8 mouse cellular contexts compared by ENCODE assay signal in genomic region chr1:171159485-171159975, GRCm38 (mm10). TPM values are rescaled to one million over a fixed set of nuclear protein-coding genes. Genes with fewer than 3 reads are reported as not detected.
A peak's percentile ranks its signal among the peaks of the same experiment; 100 is the strongest.
DNase-seq lines count a peak whose midpoint lies in the region; ATAC-seq and TF ChIP-seq lines count a peak whose summit lies in the region.

No protein-coding gene starts in this region.

- 4% methylated on average over 15 of the region's 15 CpGs for WGBS in limb, embryonic 14.5 days
- 6% methylated on average over 15 of the region's 15 CpGs for WGBS in midbrain, postnatal 0 days

- H3K4me1 ChIP-seq in testis, adult 2 months (ENCODE audit: control insufficient read depth, insufficient read depth, low read length): peaks cover 8% of the 10 kb centered on the region
- no peaks in the 10 kb centered on the region for H3K4me1 ChIP-seq in limb, embryonic 14.5 days (ENCODE audit: control insufficient read depth, insufficient read depth, low read length)
- no peaks in the 10 kb centered on the region for H3K4me1 ChIP-seq in midbrain, postnatal 0 days (ENCODE audit: insufficient read depth, low read length)

- no peak overlapping the region for H3K9ac ChIP-seq in limb, embryonic 14.5 days (ENCODE audit: low read depth, low read length, severe bottlenecking)
- H3K9ac ChIP-seq in midbrain, postnatal 0 days (replicated peaks; ENCODE audit: low read length, poor library complexity, severe bottlenecking): no peak overlapping the region

- ATAC-seq in granulocyte monocyte progenitor cell, adult 5-6 weeks (replicated peaks; ENCODE audit: poor library complexity, severe bottlenecking): peak; percentile 83
- ATAC-seq in limb, embryonic 14.5 days (ENCODE audit: low FRiP score, low read depth): no peak
- peak; percentile 18; the same call in 1 of the 2 replicates for ATAC-seq in midbrain, postnatal 0 days (ENCODE audit: low FRiP score)

- no peaks in the 10 kb centered on the region for H3K36me3 ChIP-seq in testis, adult 2 months (ENCODE audit: control insufficient read depth, insufficient read depth, low read length)
- no peaks in the 10 kb centered on the region for H3K36me3 ChIP-seq in limb, embryonic 14.5 days (ENCODE audit: control insufficient read depth, insufficient read depth, low read length)
- no peaks in the 10 kb centered on the region for H3K36me3 ChIP-seq in midbrain, postnatal 0 days (ENCODE audit: insufficient read depth, low read length)

- no peak for DNase-seq in testis, postnatal 14 days (ENCODE audit: low spot score)
- DNase-seq in limb, embryonic 14.5 days (ENCODE audit: low spot score): no peak
- DNase-seq in midbrain, postnatal 0 days (ENCODE audit: low spot score): no peak
- DNase-seq in cerebellum, postnatal 4 days (ENCODE audit: low spot score in 2 of 2): no peak
- DNase-seq in left cerebral cortex, adult 9 months (ENCODE audit: low spot score in 2 of 2): no peak
- DNase-seq in left cerebral cortex, adult 11 months (ENCODE audit: low spot score): no peak

- no peaks in the 10 kb centered on the region for H3K9me3 ChIP-seq in limb, embryonic 14.5 days (ENCODE audit: control insufficient read depth, low read length)
- H3K9me3 ChIP-seq in midbrain, postnatal 0 days (ENCODE audit: low read length): no peaks in the 10 kb centered on the region

- peak overlapping the region; percentile 38 for H3K4me2 ChIP-seq in limb, embryonic 14.5 days (replicated peaks; ENCODE audit: low read depth, low read length, severe bottlenecking)
- H3K4me2 ChIP-seq in midbrain, postnatal 0 days (ENCODE audit: low read depth, low read length, poor library complexity, severe bottlenecking): peak overlapping the region; percentile 28

- no peak overlapping the region for H3K27ac ChIP-seq in testis, adult 2 months (ENCODE audit: control insufficient read depth, insufficient read depth, low read depth, low read length)
- H3K27ac ChIP-seq in limb, embryonic 14.5 days (replicated peaks; ENCODE audit: low read depth, low read length): no peak overlapping the region
- H3K27ac ChIP-seq in midbrain, postnatal 0 days (ENCODE audit: low read depth, low read length): no peak overlapping the region

- peak overlapping the region; percentile 64 for H3K4me3 ChIP-seq in testis, adult 2 months (ENCODE audit: control insufficient read depth, low read depth, low read length)
- peak overlapping the region; percentile 24 for H3K4me3 ChIP-seq in limb, embryonic 14.5 days (replicated peaks; ENCODE audit: low read length)
- 0 out of 2 replicates have a peak overlapping the region, but pooled peaks have one; percentile 2 for H3K4me3 ChIP-seq in midbrain, postnatal 0 days (ENCODE audit: low read depth, low read length)

- H3K27me3 ChIP-seq in testis, adult 2 months (ENCODE audit: control insufficient read depth, insufficient read depth, low read length): no peaks in the 10 kb centered on the region
- peaks cover 27% of the 10 kb centered on the region for H3K27me3 ChIP-seq in limb, embryonic 14.5 days (ENCODE audit: control insufficient read depth, insufficient read depth, low read length)
- H3K27me3 ChIP-seq in midbrain, postnatal 0 days (ENCODE audit: insufficient read depth, low read length): peaks cover 11% of the 10 kb centered on the region; the same call in 1 of the 2 replicates

- TF ChIP-seq POLR2A in testis, adult 2 months (IDR thresholded peaks at IDR 0.05; ENCODE audit: control insufficient read depth, low read depth, low read length): no peak
- TF ChIP-seq POLR2A in limb, embryonic 14.5 days (IDR thresholded peaks at IDR 0.05; ENCODE audit: borderline replicate concordance, extremely low read depth, insufficient read depth, insufficient read length): no peak

- peak; percentile 36; the same call in 1 of the 2 replicates for TF ChIP-seq CTCF in testis, adult 2 months (IDR thresholded peaks at IDR 0.05; ENCODE audit: control insufficient read depth, insufficient read depth, insufficient replicate concordance, low read depth, low read length)
- TF ChIP-seq CTCF in midbrain, postnatal 0 days (IDR thresholded peaks at IDR 0.05): peak; percentile 25; the same call in 1 of the 2 replicates

RNA-seq across cellular contexts. Expression of gene Mpz, which starts 9.0 kb away (rescaled TPM):
- 2.8 and 3.0 TPM in 2 replicates for polyA plus RNA-seq in testis, adult 2 months (2012; rRNA removed)
- 2.0 TPM in 1 of 2 replicates, not detected in the other for total RNA-seq in granulocyte monocyte progenitor cell, adult 5-6 weeks (2014; fragmentation: Nextera tagmentation)
- not detected in 2 replicates for total RNA-seq in granulocyte monocyte progenitor cell, adult 5-6 weeks (2017)
- 14.6 and 19.8 TPM in 2 replicates for polyA plus RNA-seq in limb, embryonic 14.5 days (2012; rRNA removed)
- polyA plus RNA-seq in limb, embryonic 14.5 days (2014; fragmentation: Nextera tagmentation; extraction: Ambion mirVana): 4.9 and 5.3 TPM in 2 replicates
- total RNA-seq in midbrain, postnatal 0 days (2014; rRNA removed): 0.49 and 0.90 TPM in 2 replicates
- polyA plus RNA-seq in midbrain, postnatal 0 days (2015; fragmentation: Nextera tagmentation; extraction: Ambion mirVana): 0.63 and 0.67 TPM in 2 replicates

RNA-seq across cellular contexts. Expression of gene Sdhc, which starts 9.1 kb away (rescaled TPM):
- 85.3 and 105 TPM in 2 replicates for polyA plus RNA-seq in testis, adult 2 months (2012; rRNA removed)
- total RNA-seq in granulocyte monocyte progenitor cell, adult 5-6 weeks (2014; fragmentation: Nextera tagmentation): 119 and 151 TPM in 2 replicates
- total RNA-seq in granulocyte monocyte progenitor cell, adult 5-6 weeks (2017): 110 and 112 TPM in 2 replicates
- polyA plus RNA-seq in limb, embryonic 14.5 days (2012; rRNA removed): 246 and 314 TPM in 2 replicates
- 273 and 281 TPM in 2 replicates for polyA plus RNA-seq in limb, embryonic 14.5 days (2014; fragmentation: Nextera tagmentation; extraction: Ambion mirVana)
- total RNA-seq in midbrain, postnatal 0 days (2014; rRNA removed): 263 TPM in 2 replicates
- polyA plus RNA-seq in midbrain, postnatal 0 days (2015; fragmentation: Nextera tagmentation; extraction: Ambion mirVana): 313 and 326 TPM in 2 replicates

RNA-seq across cellular contexts. Expression of gene Pcp4l1, which starts 36.5 kb away (rescaled TPM):
- polyA plus RNA-seq in testis, adult 2 months (2012; rRNA removed): 2.9 and 4.6 TPM in 2 replicates
- total RNA-seq in granulocyte monocyte progenitor cell, adult 5-6 weeks (2014; fragmentation: Nextera tagmentation): 11.7 and 11.8 TPM in 2 replicates
- total RNA-seq in granulocyte monocyte progenitor cell, adult 5-6 weeks (2017): 13.7 TPM in 2 replicates
- polyA plus RNA-seq in limb, embryonic 14.5 days (2012; rRNA removed): 3.3 and 3.9 TPM in 2 replicates
- polyA plus RNA-seq in limb, embryonic 14.5 days (2014; fragmentation: Nextera tagmentation; extraction: Ambion mirVana): 6.0 and 6.3 TPM in 2 replicates
- 16.9 and 22.1 TPM in 2 replicates for total RNA-seq in midbrain, postnatal 0 days (2014; rRNA removed)
- 24.1 and 29.1 TPM in 2 replicates for polyA plus RNA-seq in midbrain, postnatal 0 days (2015; fragmentation: Nextera tagmentation; extraction: Ambion mirVana)

RNA-seq across cellular contexts. Expression of gene Cfap126, which starts 45.8 kb away (rescaled TPM):
- 309 and 314 TPM in 2 replicates for polyA plus RNA-seq in testis, adult 2 months (2012; rRNA removed)
- 1.7 and 3.8 TPM in 2 replicates for total RNA-seq in granulocyte monocyte progenitor cell, adult 5-6 weeks (2014; fragmentation: Nextera tagmentation)
- total RNA-seq in granulocyte monocyte progenitor cell, adult 5-6 weeks (2017): 0.47 and 1.5 TPM in 2 replicates
- polyA plus RNA-seq in limb, embryonic 14.5 days (2012; rRNA removed): 2.1 and 2.7 TPM in 2 replicates
- 1.1 and 1.3 TPM in 2 replicates for polyA plus RNA-seq in limb, embryonic 14.5 days (2014; fragmentation: Nextera tagmentation; extraction: Ambion mirVana)
- 0.38 and 1.5 TPM in 2 replicates for total RNA-seq in midbrain, postnatal 0 days (2014; rRNA removed)
- 6.0 and 8.1 TPM in 2 replicates for polyA plus RNA-seq in midbrain, postnatal 0 days (2015; fragmentation: Nextera tagmentation; extraction: Ambion mirVana)

RNA-seq across cellular contexts. Expression of gene Nr1i3, which starts 54.2 kb away (rescaled TPM):
- 0.04 and 0.16 TPM in 2 replicates for polyA plus RNA-seq in testis, adult 2 months (2012; rRNA removed)
- not detected in 2 replicates for total RNA-seq in granulocyte monocyte progenitor cell, adult 5-6 weeks (2014; fragmentation: Nextera tagmentation)
- 0.10 and 0.17 TPM in 2 replicates for total RNA-seq in granulocyte monocyte progenitor cell, adult 5-6 weeks (2017)
- 0.04 and 0.06 TPM in 2 replicates for polyA plus RNA-seq in limb, embryonic 14.5 days (2012; rRNA removed)
- 0.30 and 0.32 TPM in 2 replicates for polyA plus RNA-seq in limb, embryonic 14.5 days (2014; fragmentation: Nextera tagmentation; extraction: Ambion mirVana)
- 0.11 TPM in 1 of 2 replicates, not detected in the other for total RNA-seq in midbrain, postnatal 0 days (2014; rRNA removed)
- 0.19 and 0.23 TPM in 2 replicates for polyA plus RNA-seq in midbrain, postnatal 0 days (2015; fragmentation: Nextera tagmentation; extraction: Ambion mirVana)

Comparison
In these comparisons a context has a peak if more than half of its experiments do, and no peak if none do; other contexts are left out.
1. H3K4me3 ChIP-seq: peak in every context shown above with its lines; median percentile 64 in testis, adult 2 months; 24 in limb, embryonic 14.5 days; 2 in midbrain, postnatal 0 days.